Mouse (Mus musculus): Measurements from ENCODE around the gene Aktip. TPM values are rescaled to one million over a fixed set of nuclear protein-coding genes. Genes with fewer than 3 reads are reported as not detected.

Aktip gene
- total and polyA plus RNA-seq, 3 experiments, result 9.3 to 13.4 (median 13.3) TPM

DNA sequence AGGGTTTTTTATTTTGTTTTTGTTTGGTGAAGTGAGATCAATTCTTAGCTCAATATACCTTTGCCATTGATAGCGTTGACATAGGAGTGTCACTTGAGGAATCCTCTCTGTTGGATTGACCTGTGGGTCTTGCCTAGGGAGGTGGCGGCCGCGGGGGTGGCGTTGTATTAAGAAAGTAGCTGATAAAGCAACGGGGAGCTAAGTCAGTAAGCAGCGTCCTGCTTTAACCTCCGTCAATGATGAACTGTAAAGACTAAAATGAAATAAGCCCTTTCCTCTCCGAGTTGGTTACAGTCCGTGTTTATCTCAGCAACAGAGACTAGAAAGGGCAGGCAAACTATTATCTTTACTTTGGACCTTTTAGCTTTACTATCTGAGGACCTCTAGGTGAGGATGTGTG is 130.4 kb downstream of the Aktip start:
- Histone ChIP-seq H3K4me3 (replicated peaks in 1 of 3; ENCODE audit: low read depth in 2 of 3, low read length in 2 of 3, poor library complexity in 1 of 3) (peak overlapping the region; percentile 81 to 98 (median 82)), H3K36me3 (replicated peaks in 1 of 2; ENCODE audit: control insufficient read depth in 1 of 2, insufficient read depth in 1 of 2, low read length in 1 of 2) (peaks cover 3 to 18% of the 10 kb centered on the region in 2 experiments), H3K79me2 (replicated peaks; ENCODE audit: control insufficient read depth, extremely low read depth, insufficient read depth, poor library complexity, severe bottlenecking) (peaks cover 23% of the 10 kb centered on the region), H3K9ac (ENCODE audit: insufficient read depth, low read depth) (peak overlapping the region; percentile 59), H3K9me3 (replicated peaks; ENCODE audit: low read length) (no peaks in the 10 kb centered on the region), H3K27me3 (replicated peaks) (no peaks in the 10 kb centered on the region), H3K4me1 (ENCODE audit: control insufficient read depth in 1 of 2, insufficient read depth in 2 of 2) (peaks cover 21 to 37% of the 10 kb centered on the region in 2 experiments), H3K4me2 (ENCODE audit: insufficient read depth, low read depth, poor library complexity, severe bottlenecking) (peak overlapping the region; percentile 67; the same call in 1 of the 2 replicates), H3K27ac (ENCODE audit: insufficient read depth, low read depth) (no peak overlapping the region)
- no peak for DNase-seq (ENCODE audit: extremely low read depth)
- dilution Hi-C loops (cut with MboI; ENCODE audit: extremely low pct_ligation_motif_present, extremely low pct_unique_long_range_greater_than_20kb, low sequenced_read_pairs) (no loop called here), in situ Hi-C loops (cut with MboI; ENCODE audit: low pct_ligation_motif_present, low pct_unique_long_range_greater_than_20kb, low sequenced_read_pairs) (no loop called here)
- no peak for TF ChIP-seq CHD1 (IDR thresholded peaks at IDR 0.05; ENCODE audit: low read depth, low read length)
- no peak for TF ChIP-seq MXI1 (IDR thresholded peaks at IDR 0.05; ENCODE audit: low read depth, low read length)
- no peak for TF ChIP-seq PAX5 (IDR thresholded peaks at IDR 0.05; ENCODE audit: low read length)
- TF ChIP-seq KAT2A (IDR thresholded peaks at IDR 0.05; ENCODE audit: insufficient replicate concordance, low read length), result no peak
- no peak for TF ChIP-seq E2F4 (IDR thresholded peaks at IDR 0.05; ENCODE audit: insufficient replicate concordance, low read depth, low read length)
- no peak for TF ChIP-seq ETS1 (conservative IDR thresholded peaks at IDR 0.05; ENCODE audit: low read depth, low read length)
- no peak for TF ChIP-seq CTCF (conservative IDR thresholded peaks at IDR 0.05 in 1 of 2, IDR thresholded peaks at IDR 0.05 in 1 of 2; ENCODE audit: low read depth in 2 of 2, low read length in 2 of 2)
- no peak for TF ChIP-seq USF2 (conservative IDR thresholded peaks at IDR 0.05; ENCODE audit: low read depth, low read length)

DNA sequence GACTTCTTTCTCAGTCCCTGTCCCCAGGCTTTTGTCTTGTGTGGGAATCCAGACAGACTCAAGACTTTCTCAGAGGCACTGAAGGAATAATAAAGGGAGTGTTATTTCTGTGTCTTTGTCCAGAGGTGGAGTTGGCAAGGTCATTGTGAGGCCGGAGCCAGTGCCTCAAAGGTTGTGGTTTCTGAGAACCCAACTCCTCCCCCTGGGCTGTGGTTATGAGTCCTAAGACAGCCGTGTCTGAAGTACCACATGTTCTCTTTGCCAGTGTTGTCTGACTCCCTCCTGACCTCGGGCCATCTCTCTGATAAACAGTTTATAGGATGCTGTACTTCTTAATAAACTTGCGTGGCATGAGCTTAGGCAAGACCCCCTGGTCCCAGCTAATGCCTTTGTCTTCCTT is 134.6 kb downstream of the Aktip start:
- Histone ChIP-seq H3K4me3 (replicated peaks in 1 of 3; ENCODE audit: low read depth in 2 of 3, low read length in 2 of 3, poor library complexity in 1 of 3) (no peak overlapping the region), H3K9ac (ENCODE audit: insufficient read depth, low read depth) (peak overlapping the region; percentile 22; the same call in 1 of the 2 replicates), H3K27ac (ENCODE audit: insufficient read depth, low read depth) (no peak overlapping the region), H3K79me2 (replicated peaks; ENCODE audit: control insufficient read depth, extremely low read depth, insufficient read depth, poor library complexity, severe bottlenecking) (no peaks in the 10 kb centered on the region), H3K4me2 (ENCODE audit: insufficient read depth, low read depth, poor library complexity, severe bottlenecking) (peak overlapping the region; percentile 43; the same call in 1 of the 2 replicates), H3K27me3 (replicated peaks) (no peaks in the 10 kb centered on the region), H3K36me3 (replicated peaks in 1 of 2; ENCODE audit: control insufficient read depth in 1 of 2, insufficient read depth in 1 of 2, low read length in 1 of 2) (no peaks in the 10 kb centered on the region), H3K9me3 (replicated peaks; ENCODE audit: low read length) (no peaks in the 10 kb centered on the region), H3K4me1 (ENCODE audit: control insufficient read depth in 1 of 2, insufficient read depth in 2 of 2) (peaks cover 11 to 25% of the 10 kb centered on the region in 2 experiments)
- TF ChIP-seq TBP (conservative IDR thresholded peaks at IDR 0.05; ENCODE audit: low read depth, low read length), result 0 out of 2 replicates have a peak, but pooled peaks have one; percentile 35
- TF ChIP-seq RCOR1 (conservative IDR thresholded peaks at IDR 0.05; ENCODE audit: low read depth, low read length), result no peak
- no peak for TF ChIP-seq ZC3H11A (IDR thresholded peaks at IDR 0.05; ENCODE audit: low read depth, low read length)
- no peak for TF ChIP-seq ZNF384 (IDR thresholded peaks at IDR 0.05; ENCODE audit: low read depth, low read length)
- TF ChIP-seq MAX (IDR thresholded peaks at IDR 0.05; ENCODE audit: low read length), result 0 out of 2 replicates have a peak, but pooled peaks have one; percentile 23
- DNase-seq (ENCODE audit: extremely low read depth), result no peak
- dilution Hi-C loops (cut with MboI; ENCODE audit: extremely low pct_ligation_motif_present, extremely low pct_unique_long_range_greater_than_20kb, low sequenced_read_pairs) (no loop called here), in situ Hi-C loops (cut with MboI; ENCODE audit: low pct_ligation_motif_present, low pct_unique_long_range_greater_than_20kb, low sequenced_read_pairs) (no loop called here)

Other genes with a start within 250 kb of the Aktip start
- gene Rbl2, start 129.9 kb downstream of the Aktip start, total RNA-seq (2012; rRNA removed), result 17.2 and 19.0 TPM in 2 replicates
- 19.2 and 20.4 TPM in 2 replicates for gene Rbl2, start 129.9 kb downstream of the Aktip start, total RNA-seq (2014; rRNA removed)
- 17.0 and 21.9 TPM in 2 replicates for gene Rbl2, start 129.9 kb downstream of the Aktip start, polyA plus RNA-seq (2012; ENCODE audit: insufficient read length, low read depth)
- 2.6 and 5.0 TPM in 2 replicates for gene Rpgrip1l, start 113.3 kb upstream of the Aktip start, total RNA-seq (2012; rRNA removed)
- 2.1 and 2.7 TPM in 2 replicates for gene Rpgrip1l, start 113.3 kb upstream of the Aktip start, total RNA-seq (2014; rRNA removed)
- 3.8 and 5.4 TPM in 2 replicates for gene Rpgrip1l, start 113.3 kb upstream of the Aktip start, polyA plus RNA-seq (2012; ENCODE audit: insufficient read length, low read depth)
- 14.0 and 15.7 TPM in 2 replicates for gene Fto, start 113.5 kb upstream of the Aktip start, total RNA-seq (2012; rRNA removed)
- gene Fto, start 113.5 kb upstream of the Aktip start, total RNA-seq (2014; rRNA removed), result 7.7 and 8.4 TPM in 2 replicates
- gene Fto, start 113.5 kb upstream of the Aktip start, polyA plus RNA-seq (2012; ENCODE audit: insufficient read length, low read depth), result 39.3 and 43.2 TPM in 2 replicates